Mouse (Mus musculus) activated CD4-positive, CD25-positive, alpha-beta regulatory T cell, adult 4 months (primary cell): ENCODE results near the gene Nipal3. TPM values are rescaled to one million over a fixed set of nuclear protein-coding genes. Genes with fewer than 3 reads are reported as not detected.

Experiments
- ATAC-seq: one replicate; pipeline ENCODE4 v1.8.0; 2017
- polyA plus RNA-seq, 2 experiments: library from polyadenylated mRNA; unstranded; fragments of 100-300 nt; shearing (Covaris generic); gene quantifications; one replicate each; pipeline ENCODE4 v1.2.1; 2017

The Nipal3 gene
- 10 to 100 TPM; 12.5 to 13.9 TPM for polyA plus RNA-seq

DNA sequence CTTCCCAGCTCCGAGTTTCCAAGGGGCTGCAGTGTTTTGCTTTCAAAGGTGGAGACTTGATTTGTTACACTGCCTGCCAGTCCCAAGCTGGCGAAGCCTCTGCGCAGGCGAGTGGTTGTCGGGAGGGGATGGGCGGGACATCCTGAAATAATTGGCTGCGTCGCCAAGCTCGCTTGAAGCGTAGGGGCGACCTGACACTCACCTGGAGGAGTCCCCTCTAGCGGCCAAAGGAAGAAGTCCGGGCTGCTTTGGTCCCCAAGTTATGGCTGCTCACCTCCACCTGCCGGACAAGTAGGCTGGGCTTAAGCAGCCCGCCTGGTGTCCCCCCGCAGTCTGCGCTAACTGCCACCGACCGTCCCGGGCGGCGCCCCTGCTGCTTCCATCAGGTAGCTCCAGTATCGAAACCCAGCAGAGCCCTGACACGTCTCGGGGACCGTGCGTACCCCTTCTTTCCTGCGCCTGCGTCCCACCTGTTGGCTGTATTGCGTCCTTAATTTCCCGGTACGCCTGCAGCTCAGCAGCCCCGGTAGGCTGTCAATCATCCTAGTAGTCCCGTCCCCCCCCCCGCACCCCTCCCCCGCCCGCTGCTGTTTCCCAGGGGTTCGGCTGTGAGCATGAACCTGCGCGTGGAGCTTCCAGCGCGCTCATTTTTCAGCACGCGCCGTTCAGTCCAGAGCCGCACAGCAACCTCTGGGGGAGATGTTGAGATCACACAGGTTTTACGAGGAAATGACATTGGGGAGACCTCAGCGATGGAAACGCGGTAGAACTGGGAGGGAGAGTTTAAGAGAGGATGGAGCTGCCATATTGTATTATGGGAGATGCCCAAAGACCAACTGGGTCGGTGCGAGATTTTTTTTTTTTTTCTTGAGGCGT lies at the start of gene Nipal3, which contains the start of gene Stpg1:
Gene Nipal3, minus strand, starts transcription at position 518 of the 876 bp plus-strand sequence.
Gene Stpg1, plus strand, starts transcription at position 270 of the 876 bp plus-strand sequence.
- ATAC-seq, result peak; percentile 96

DNA sequence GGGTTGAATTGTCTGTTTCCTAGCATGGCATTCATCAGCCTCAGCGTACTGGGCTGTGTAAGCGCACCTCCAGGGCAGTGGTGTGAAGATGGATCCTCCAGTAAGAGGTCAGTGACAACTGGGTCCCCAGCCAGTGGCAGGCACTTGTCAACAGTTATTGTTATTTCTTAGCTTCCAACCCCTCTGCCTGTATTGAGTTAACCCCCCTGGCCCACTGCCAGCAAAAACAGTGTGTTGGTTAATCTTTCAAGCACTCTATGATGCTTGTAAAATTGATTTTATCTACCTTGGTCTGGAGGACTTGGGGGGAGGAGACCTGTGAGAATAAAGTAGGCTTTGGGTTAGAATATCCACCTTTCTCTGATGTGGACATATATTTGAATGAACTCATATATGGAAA lies 49.4 kb upstream of the Nipal3 start:
- no peak for ATAC-seq

DNA sequence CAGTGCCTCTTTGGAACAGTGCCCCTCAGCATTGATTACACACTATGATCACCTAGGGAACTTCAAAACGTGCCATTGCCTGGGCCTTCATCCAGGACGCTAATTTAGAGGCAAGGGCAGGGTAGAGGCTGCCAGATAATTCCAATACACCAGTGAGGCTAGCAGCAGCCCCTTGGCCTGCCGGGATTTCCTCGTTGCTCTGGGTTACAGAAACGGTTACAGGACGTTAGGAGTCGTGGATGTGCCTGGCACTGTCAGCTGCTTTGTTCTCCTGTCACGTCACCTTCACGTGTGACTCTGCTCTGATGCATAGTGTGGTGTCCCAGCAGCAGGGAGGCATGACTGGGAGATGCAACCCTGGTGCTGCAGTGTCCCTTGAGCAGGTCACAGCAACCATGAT lies 45.2 kb upstream of the Nipal3 start:
- no peak for ATAC-seq

DNA sequence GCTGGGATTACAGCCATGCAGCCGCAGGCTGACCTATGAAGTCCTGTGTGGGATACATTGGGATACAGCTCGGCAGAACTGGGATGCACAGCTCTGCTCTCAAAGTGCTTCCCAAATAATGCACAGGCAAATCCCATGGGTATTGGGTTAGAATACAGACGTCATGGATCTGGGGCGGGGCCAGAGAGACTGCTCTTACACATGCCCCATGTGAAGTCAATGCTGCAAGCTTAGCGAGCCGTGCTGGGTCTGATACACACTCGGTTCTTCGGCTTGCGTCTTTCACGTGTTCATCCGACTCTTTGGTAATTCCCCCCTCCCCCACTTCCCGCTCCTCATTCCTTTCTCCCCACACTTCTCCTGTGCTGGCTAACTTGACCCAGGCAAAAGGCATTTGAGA lies 44.2 kb upstream of the Nipal3 start:
- no peak for ATAC-seq

DNA sequence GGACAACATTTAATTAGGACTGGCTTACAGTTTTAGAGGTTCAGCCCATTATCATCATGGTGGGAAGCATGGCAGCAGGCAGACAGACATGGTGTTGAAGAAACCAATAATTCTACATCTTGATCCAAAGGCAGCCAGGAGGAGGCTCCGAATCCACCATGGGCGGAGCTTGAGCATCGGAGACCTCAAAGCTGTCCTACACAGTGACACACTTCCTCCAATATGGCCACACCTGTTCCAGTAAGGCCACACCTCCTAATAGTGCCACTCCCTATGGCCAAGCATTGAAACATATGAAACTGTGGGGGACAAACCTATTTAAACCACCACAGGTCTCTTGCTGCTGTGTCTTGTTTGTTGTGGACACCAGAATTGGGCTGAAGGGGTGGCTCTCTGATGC lies 40.2 kb upstream of the Nipal3 start:
- ATAC-seq, result no peak

DNA sequence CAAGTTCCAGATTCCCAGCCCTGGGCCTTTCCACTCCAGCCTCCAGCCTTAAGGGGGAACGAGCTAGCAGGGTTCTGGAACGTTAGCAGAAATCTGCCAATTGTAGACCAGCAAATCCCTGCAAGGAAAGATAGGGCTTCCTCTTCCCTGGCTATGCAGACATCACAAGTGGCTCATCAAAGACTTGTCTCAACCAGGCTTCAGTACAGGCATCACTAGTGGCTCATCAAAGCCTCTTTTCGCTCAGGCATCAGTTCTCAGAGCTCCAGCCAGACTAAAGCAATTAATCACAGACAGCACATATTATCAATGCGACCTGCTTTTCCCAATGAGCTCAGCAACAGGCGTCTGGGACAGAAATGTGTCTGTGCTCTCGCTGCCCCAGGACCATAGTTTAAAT lies 38.2 kb upstream of the Nipal3 start:
- no peak for ATAC-seq

DNA sequence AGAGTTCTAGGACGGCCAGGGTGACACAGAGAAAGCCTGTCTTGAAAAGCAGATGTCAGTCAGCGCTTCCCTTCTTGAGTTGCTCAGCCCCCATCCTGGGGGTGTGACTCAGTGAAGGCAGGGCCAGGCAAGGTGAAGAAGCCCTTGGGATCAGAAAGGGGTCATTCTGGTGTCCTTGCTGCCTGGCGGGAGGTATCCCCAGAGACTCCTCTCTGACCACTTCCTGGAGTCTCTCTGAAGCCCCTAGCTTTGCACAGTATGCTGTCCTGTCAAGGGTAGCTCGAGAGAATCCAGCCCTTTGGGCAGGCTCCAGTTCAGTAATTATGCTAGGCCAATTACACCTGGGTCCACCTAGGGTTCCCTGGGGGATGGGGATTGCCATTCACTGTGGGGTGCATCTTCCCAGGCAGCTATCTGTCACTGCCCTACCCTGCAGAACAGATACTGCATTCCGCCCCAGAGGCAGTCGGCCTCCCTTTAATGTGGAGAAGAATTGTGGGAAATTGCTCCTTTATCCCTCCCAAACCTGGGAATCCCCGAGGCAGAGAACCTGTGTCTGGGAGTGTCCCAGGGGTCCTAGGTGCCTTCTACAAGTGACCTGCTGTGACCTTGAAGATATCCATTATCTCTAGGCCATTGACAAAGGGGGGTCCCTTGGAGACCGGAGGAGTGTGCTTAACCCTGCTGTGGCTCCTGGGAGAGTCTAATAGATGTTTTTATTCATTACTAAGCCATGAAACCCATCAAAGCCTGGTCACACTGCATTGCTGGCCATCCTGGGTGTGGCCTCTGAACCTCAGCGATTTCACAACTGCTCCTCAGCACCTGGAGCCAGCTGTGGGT lies 37.2 kb upstream of the Nipal3 start:
- no peak for ATAC-seq

DNA sequence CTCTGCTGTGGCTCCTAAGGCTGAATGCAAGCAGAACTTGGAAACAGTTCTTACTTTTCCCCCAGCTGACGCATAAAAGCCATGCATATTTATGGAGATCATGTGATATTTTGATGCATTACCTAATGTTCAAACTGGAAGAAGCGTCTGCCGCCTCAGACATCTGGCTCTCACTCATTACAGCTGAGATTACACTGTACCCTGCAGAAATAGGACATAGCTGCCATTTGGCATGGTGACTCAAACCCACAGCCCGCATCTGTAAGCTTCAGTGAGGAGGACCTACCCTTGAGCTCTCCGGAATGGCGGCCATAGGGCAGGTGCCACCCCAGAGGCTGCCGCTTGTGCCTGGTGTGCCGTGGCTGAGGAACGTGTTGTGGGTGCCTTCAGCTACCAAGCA lies 36.4 kb upstream of the Nipal3 start:
- no peak for ATAC-seq

DNA sequence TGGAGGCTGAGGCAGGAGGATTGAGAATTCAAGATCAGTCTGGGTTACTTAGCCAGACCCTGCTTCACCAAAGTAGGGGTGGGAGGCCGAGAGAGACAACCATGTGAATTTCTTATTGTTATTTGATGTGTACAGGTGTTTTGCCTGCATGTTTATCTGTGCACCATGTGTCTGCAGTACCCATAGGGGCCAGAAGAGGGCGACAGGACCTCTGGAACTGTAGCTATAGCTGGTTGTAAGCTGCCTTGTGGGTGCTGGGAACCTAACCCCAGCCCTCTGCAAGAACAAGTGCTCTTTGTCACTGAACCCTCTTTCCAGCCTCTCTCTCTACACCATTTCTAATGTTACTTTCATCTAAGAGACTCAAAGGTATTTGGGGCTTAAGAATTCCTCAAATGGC lies 35.4 kb upstream of the Nipal3 start:
- ATAC-seq, result no peak

DNA sequence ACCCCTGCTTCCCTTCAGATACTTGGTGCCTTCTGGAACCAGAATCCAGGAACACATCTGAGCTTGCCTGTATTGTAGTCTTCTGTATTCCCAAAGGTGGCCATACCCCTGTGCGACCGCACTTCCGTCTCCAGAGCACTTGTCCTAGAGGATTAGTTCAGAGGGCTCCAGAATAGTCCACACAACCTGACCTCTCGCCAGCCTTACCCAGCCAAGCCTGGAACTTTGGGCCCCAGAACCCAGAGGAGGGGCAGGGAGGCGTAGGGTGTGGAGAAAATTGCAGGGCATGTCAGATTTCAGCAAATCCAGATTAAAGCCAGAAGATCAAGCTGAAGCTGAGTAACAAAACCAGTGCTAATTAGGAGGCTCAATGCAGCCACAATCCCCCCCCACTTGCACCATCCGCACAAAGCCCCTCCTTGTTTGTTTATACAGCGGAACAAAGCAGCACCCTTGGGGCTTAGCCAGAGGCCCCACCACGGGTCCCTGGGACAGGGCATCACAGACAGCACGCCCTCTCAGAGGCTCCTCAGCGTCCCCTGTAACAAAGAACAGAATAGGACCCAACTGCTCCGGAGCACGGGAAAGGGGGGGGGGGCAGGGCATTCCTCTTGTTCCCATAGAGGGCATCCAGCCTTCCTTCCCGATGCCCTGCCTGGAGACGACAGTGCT lies 31.3 kb upstream of the Nipal3 start:
- ATAC-seq, result no peak

DNA sequence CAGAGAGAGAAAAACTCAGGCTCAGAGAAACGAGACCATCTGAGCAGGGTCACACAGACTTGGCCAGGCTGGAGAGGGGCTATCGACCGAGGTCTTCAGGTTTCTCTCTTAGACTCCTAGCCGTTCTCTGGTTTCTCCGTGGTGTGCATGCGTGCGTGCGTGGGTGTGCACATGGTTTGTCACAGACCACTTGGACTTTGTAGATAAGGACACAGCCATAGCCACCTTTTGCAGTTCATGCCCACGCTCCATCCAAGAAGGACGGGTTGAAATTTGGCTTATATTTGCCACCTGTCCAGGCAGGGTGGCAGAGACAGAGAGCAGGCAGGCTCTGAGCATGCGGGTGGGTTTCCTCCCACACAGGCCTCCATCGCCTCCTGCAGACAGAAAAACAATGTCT lies 30.2 kb upstream of the Nipal3 start:
- ATAC-seq, result no peak

DNA sequence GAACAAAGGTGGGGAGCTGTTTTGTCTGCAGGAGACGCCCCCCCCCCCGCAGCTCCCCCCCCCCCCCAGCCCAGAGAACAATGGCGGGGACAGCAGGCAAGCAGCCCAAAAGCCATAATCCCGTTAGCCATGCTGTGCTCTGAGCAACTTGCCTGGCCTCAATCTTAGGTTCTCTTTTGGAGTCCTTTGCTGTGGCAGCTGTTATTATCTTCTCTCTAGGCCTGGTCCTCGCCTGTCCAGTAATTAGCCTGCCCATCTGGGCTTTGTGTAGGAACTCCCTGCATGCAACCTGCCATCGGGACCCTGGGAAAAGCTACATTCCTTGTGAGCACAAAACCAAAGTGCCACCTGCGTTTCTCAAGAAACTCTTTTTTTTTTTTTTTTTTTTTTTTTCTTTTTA lies 29.1 kb upstream of the Nipal3 start:
- no peak for ATAC-seq

DNA sequence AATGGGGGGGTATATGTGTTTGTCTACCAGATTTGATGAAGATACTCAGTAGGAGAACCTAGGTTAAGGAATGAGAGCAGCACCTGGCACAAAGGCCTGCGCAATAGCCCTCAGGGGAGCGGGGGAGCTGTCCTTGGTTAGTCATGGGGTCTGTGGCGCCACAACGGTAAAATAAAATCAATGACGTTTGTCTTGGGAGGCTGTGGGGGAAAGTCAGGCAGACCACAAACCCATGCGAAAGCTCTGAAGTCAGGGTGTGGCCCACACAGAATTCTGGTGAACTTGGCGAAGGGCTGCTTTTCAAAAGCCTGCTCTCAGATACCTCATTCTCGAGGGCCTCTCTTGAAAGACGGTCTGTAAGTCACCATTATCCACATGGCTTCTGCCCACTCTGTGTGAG lies 25.6 kb upstream of the Nipal3 start:
- no peak for ATAC-seq

DNA sequence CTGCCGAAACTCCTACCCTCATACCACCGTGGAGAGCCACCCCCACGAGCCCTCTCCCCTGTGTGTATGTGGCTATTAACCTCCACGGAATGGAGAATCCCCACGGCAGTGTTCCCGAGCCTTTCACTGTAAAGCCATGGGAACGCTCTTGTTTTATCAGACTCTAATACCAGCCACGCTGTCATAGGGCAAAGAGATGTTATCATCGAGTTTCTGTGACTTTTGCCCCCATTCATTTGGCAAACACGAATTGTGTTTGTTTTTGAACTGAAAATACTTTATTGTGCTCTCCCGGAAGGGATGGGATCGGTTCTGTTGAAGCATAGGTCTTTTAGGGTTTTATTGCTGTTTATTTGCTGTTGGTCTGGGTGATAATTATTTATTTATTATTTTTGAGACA lies 23.3 kb upstream of the Nipal3 start:
- no peak for ATAC-seq

DNA sequence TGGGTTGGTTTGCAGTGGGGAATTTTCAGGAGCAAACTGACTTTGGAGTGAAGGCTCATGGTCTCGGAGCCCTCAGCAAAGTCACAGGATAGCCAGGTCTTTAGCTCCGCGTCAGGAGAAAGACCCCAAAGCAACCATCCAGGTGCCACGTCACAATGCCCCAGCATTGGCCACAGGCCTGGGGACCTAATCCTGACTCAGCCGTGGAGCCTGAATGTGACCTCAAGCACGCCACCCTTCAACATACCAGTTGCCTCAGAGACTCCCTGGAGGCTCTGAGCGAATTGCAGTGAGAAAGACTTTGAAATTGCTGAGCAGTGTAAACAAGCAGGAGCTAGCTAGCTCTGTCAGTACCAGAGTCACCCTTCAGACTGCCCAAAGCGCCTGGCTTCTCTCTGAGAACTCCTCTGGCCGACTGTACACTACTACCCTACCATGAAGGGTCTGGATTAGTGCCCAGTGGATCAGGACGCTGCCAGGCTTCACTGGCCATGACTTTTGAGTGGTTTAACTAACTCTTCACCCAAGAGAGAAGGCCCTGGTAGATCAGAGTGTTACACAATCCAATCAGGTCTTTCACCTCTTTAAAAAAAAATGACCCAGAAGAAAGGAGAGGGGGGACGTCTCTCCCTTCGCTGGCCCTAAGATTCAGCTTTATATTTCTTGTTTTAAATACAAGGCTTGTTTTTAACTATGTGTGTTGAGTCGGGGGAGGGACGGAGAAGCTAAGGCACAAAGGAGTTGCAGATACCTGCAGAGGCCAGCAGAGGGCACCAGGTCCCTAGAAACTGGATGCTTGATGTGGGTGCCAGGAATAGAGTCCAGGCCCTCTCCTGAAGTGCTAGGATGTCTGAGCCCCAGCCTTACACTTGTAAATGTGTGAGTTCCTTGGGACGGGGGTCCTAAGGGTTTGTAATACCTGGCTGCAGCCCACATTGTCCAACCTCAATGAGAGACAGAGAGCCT lies 21.8 kb upstream of the Nipal3 start:
- ATAC-seq, result no peak

DNA sequence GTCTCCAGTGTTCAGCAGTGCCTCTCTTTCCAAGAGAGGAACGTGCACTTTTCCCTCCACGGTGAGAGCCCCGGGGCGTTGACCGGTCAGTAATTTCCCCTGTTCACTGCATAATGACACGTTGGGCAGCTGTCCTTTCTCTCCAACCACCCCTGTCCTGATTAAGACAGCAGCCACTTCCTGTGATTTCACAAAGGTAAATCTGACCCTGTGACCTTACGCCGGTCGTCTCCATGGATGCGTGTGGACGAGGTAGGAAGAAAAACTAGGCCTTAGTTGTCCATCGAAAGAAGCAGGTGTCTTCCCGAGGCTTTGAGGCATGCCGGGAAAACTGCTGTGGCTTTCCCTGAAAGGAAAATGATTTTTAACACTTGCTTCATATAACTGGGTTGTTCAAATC lies 20.1 kb upstream of the Nipal3 start:
- ATAC-seq, result no peak

DNA sequence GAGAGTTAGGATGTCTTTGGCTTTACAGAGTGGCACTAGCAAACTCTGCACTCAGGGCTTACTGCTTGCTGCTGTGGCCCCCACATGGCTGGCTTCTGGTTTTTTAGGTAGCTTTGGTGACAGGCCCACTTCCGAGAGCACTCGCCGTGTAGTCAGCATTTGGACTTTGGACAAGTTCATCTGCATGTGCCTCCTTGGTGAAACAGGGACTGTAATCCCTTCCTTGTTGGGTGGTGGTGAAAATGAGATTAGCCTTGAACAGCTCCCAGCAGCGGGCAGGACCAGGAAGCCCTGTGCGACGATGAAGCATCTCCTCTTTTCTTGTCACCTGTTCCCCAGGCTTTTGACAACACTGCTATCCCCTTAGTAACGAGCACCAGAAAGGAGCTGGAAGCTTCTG lies 19.0 kb upstream of the Nipal3 start:
- no peak for ATAC-seq

DNA sequence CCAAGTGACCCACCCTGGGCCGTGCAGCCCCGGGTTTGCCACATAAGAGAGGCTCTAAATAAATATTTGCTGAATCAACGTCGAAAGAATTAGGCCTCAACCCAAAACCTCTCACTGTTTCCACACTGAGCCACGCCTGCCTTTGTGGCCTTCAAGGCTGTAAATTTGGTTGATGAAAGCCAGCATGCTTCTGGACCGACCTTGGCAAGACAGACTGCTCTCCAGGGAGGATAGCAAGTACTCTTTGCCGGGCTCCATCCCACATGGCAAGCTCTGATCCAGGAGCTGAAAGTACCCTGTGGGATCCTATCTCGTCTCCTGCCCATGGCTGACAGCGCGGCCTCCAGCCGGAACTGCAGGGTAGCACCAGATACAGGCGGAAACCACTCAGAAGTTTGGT lies 14.7 kb upstream of the Nipal3 start:
- ATAC-seq, result no peak

DNA sequence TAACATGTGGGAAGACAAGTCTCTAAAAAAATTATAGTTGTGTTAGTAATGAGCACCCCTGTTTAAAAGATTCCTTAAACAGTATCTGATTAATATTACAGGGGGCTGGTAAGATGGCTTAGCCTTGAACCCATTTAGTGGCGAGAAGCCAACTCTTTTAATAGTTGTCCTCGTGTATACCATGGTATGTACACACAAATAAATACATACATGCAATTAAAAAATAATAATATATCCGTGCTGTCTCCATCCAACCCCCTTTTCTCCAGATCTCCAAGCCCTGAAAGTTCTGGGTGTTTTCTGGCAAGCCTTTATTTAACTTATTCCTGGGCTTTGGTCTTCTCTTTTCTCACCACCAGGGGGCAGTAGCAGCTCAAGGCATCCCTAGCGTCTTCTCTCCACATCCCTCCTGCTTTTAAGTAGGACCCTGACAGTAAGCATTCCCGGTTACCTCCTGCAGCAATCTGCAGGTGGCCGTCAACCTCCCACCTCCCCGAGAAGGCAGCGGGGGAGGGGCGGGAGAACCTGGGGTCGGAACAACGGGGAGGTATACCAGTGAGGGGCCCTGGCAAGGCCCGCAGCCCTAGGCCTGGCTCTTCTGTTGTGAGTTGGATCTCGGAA lies 13.7 kb upstream of the Nipal3 start:
- no peak for ATAC-seq

DNA sequence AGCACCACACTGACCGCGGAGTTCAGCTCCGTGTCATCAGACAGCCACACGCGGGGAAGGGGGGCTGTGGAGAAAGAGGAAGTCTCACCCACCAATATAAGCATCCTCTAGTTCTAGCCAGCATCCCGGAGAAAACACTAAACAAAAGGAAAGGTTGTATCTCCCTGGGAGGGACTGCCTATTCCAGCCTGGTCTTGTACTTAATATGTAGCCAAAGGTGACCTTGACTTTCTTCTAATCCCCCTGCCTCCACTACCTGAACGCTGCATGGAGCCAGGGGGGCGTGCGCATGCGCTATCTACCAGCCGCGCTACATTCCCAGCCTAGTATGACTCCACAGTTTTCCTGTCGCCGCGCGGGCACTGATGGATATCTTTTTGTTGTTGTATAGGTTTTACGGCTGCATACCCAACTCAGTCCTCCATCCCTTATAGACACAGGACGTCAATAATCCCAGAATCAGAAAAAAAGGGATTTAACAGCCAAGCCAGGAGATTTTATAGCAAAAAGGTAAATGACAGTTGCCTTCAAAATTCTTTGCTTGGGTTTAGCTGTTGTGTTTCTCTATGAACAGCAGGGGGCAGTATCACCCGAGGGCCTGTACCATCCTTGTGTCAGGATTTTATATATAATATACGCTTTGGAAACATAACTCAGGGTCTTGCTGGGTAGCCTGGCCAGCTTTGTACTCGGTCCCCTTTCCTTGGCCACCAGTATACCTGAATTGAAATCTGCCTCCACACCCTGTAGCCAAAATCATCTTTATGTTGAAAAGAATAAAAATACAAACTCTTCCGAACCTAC lies 12.9 kb upstream of the Nipal3 start:
- no peak for ATAC-seq

DNA sequence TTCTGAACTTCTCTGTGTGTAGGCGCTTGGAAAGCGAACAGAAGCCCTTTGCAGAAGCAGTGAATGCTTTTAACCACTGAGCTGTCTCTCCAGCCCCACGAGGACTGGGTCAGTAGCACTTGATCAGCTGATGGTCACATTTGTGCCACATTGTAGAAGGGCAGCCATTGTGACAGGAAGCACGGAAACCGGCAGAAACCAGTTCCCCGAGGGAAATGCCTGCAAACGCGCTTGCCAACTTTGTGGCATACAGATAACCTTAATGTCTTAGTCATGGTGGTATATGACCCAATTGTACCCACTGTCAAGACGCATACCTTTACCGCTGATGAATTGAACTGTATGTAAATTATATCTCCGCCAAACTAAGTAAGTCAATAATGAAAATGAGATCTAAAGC lies 11.0 kb upstream of the Nipal3 start:
- ATAC-seq, result no peak
